32 mouse cellular contexts compared by ENCODE assay signal in genomic region chr11:6588295-6588694, GRCm38 (mm10). TPM values are rescaled to one million over a fixed set of nuclear protein-coding genes. Genes with fewer than 3 reads are reported as not detected.
DNase-seq lines count a peak whose midpoint lies in the region; ATAC-seq and TF ChIP-seq lines count a peak whose summit lies in the region.
"Had no signal": no experiment of that assay in that cellular context is flagged by ENCODE, and none has a peak within 500 bp of the region (broad histone marks: within the 10 kb centered on the region; RNA-seq: fewer than 3 reads in every experiment).

No protein-coding gene starts in this region.

- WGBS in liver, embryonic 15.5 days (ENCODE audit: insufficient replicate concordance): 83% methylated on average over 7 of the region's 7 CpGs

- no peak for ATAC-seq in liver, embryonic 15.5 days (ENCODE audit: insufficient read depth)
- ATAC-seq: CD4-positive, CD25-positive, alpha-beta regulatory T cell, adult 4 months; forebrain, embryonic 13.5 days had no signal

- no peak overlapping the region for H3K9ac ChIP-seq in liver, embryonic 15.5 days
- H3K9ac ChIP-seq: embryonic facial prominence, embryonic 13.5 days; forebrain, embryonic 13.5 days; hindbrain, embryonic 15.5 days; limb, embryonic 12.5 days; midbrain, embryonic 12.5 days; stomach, embryonic 15.5 days had no signal

- no peaks in the 10 kb centered on the region for H3K27me3 ChIP-seq in liver, embryonic 15.5 days
- H3K27me3 ChIP-seq: embryonic facial prominence, embryonic 13.5 days; forebrain, embryonic 13.5 days; hindbrain, embryonic 15.5 days; limb, embryonic 12.5 days; midbrain, embryonic 12.5 days; stomach, embryonic 15.5 days had no signal

- peaks cover 78% of the 10 kb centered on the region for H3K36me3 ChIP-seq in liver, embryonic 15.5 days (replicated peaks)

- 0 out of 2 replicates have a peak overlapping the region, but pooled peaks have one; percentile 23 for H3K27ac ChIP-seq in layer of hippocampus, adult 2 months
- H3K27ac ChIP-seq in liver, embryonic 15.5 days (replicated peaks): peak overlapping the region; percentile 88
- H3K27ac ChIP-seq: embryonic facial prominence, embryonic 13.5 days; forebrain, embryonic 13.5 days; heart, embryonic 10.5 days; hindbrain, embryonic 15.5 days; kidney, postnatal 0 days; limb, embryonic 12.5 days; midbrain, embryonic 12.5 days; stomach, embryonic 15.5 days had no signal

- no peak overlapping the region for H3K4me2 ChIP-seq in liver, embryonic 15.5 days
- H3K4me2 ChIP-seq: embryonic facial prominence, embryonic 13.5 days; forebrain, embryonic 13.5 days; hindbrain, embryonic 15.5 days; limb, embryonic 12.5 days; midbrain, embryonic 12.5 days; stomach, embryonic 15.5 days had no signal

- H3K4me3 ChIP-seq in layer of hippocampus, adult 2 months: no peak overlapping the region
- H3K4me3 ChIP-seq in liver, embryonic 15.5 days (replicated peaks): no peak overlapping the region
- H3K4me3 ChIP-seq: embryonic facial prominence, embryonic 13.5 days; erythroblast, embryonic 14.5 days; forebrain, embryonic 13.5 days; heart, embryonic 10.5 days; hindbrain, embryonic 15.5 days; limb, embryonic 12.5 days; midbrain, embryonic 12.5 days; stomach, embryonic 15.5 days had no signal

- DNase-seq in cerebellum, adult 11-12 months: peak; percentile 39
- no peak for DNase-seq in cerebellum, postnatal 36 days
- DNase-seq in layer of hippocampus, adult 2 months (ENCODE audit: low spot score in 2 of 2): no peak
- no peak for DNase-seq in layer of hippocampus, postnatal 36 days
- peak; percentile 84 for DNase-seq in A20 (ENCODE audit: low read depth, low spot score)
- no peak for DNase-seq in urinary bladder, postnatal 10 days (ENCODE audit: low spot score)
- DNase-seq in urinary bladder, postnatal 14 days (ENCODE audit: low spot score): no peak
- DNase-seq: adrenal gland, postnatal 36 days; kidney, adult 2 months; lung, adult 2 months; thymus, postnatal 25 days had no signal

- no peaks in the 10 kb centered on the region for H3K9me3 ChIP-seq in liver, embryonic 15.5 days (replicated peaks)
- H3K9me3 ChIP-seq: embryonic facial prominence, embryonic 13.5 days; forebrain, embryonic 13.5 days; heart, embryonic 10.5 days; hindbrain, embryonic 15.5 days; limb, embryonic 12.5 days; midbrain, embryonic 12.5 days; stomach, embryonic 15.5 days had no signal

- H3K4me1 ChIP-seq in liver, embryonic 15.5 days (replicated peaks): peaks cover 81% of the 10 kb centered on the region
- H3K4me1 ChIP-seq: forebrain, embryonic 13.5 days; hindbrain, embryonic 15.5 days; limb, embryonic 12.5 days; midbrain, embryonic 12.5 days; stomach, embryonic 15.5 days had no signal

- TF ChIP-seq CTCF in layer of hippocampus, adult 2 months (conservative IDR thresholded peaks at IDR 0.05): no peak

RNA-seq across cellular contexts. Expression of gene Nacad, which starts 17.6 kb away (rescaled TPM):
- total RNA-seq in layer of hippocampus, adult 2 months (2021): 10 to 100 TPM; 36.9 to 37.1 TPM
- 10 to 100 TPM; 39.0 to 48.5 TPM for total RNA-seq in layer of hippocampus, postnatal 36 days (2021)
- 5.2 and 5.3 TPM in 2 replicates for polyA plus RNA-seq in liver, embryonic 15.5 days (2015; fragmentation: Nextera tagmentation; extraction: Ambion mirVana)
- total RNA-seq: megakaryocyte, adult 5-6 weeks had no signal

RNA-seq across cellular contexts. Expression of gene Tbrg4, which starts 37.6 kb away (rescaled TPM):
- total RNA-seq in layer of hippocampus, adult 2 months (2021): 10 to 100 TPM; 42.9 to 52.9 TPM
- 10 to 100 TPM; 40.4 to 47.9 TPM for total RNA-seq in layer of hippocampus, postnatal 36 days (2021)
- 31.0 and 33.3 TPM in 2 replicates for polyA plus RNA-seq in liver, embryonic 15.5 days (2015; fragmentation: Nextera tagmentation; extraction: Ambion mirVana)

RNA-seq across cellular contexts. Expression of gene Ccm2, which starts 41.6 kb away (rescaled TPM):
- total RNA-seq in layer of hippocampus, adult 2 months (2021): 10 to 100 TPM; 50.2 to 55.8 TPM
- 10 to 100 TPM; 52.1 to 53.4 TPM for total RNA-seq in layer of hippocampus, postnatal 36 days (2021)
- 40.1 and 43.9 TPM in 2 replicates for polyA plus RNA-seq in liver, embryonic 15.5 days (2015; fragmentation: Nextera tagmentation; extraction: Ambion mirVana)

RNA-seq across cellular contexts. Expression of gene Wap, which starts 50.1 kb away (rescaled TPM):
- not detected for total RNA-seq in layer of hippocampus, adult 2 months (2021)
- total RNA-seq in layer of hippocampus, postnatal 36 days (2021): not detected
- not detected in 2 replicates for polyA plus RNA-seq in liver, embryonic 15.5 days (2015; fragmentation: Nextera tagmentation; extraction: Ambion mirVana)
- total RNA-seq: adrenal gland, adult 18-20 months; adrenal gland, postnatal 36 days; ES-E14; gastrocnemius, adult 8-10 months; hematopoietic stem cell, adult 5-6 weeks; layer of hippocampus, postnatal 14 days; megakaryocyte, adult 5-6 weeks; monocyte, adult 5-6 weeks had no signal
- polyA plus RNA-seq: CD4-positive, CD25-positive, alpha-beta regulatory T cell, adult 4 months; embryonic facial prominence, embryonic 13.5 days; erythroblast, embryonic 14.5 days; forebrain, embryonic 13.5 days; heart, embryonic 10.5 days; heart, embryonic 16.5 days; hindbrain, embryonic 15.5 days; intestine, embryonic 14.5 days; kidney, adult 2 months; kidney, postnatal 0 days; limb, embryonic 12.5 days; lung, adult 2 months; midbrain, embryonic 12.5 days; small intestine, adult 2 months; stomach, embryonic 15.5 days had no signal

Comparison
In these comparisons a context has a peak if more than half of its experiments do, and no peak if none do; other contexts are left out.
1. DNase-seq: peak in cerebellum, adult 11-12 months (single experiment) and A20 (single experiment); none in cerebellum, postnatal 36 days (0 of 2), layer of hippocampus, adult 2 months (0 of 2), layer of hippocampus, postnatal 36 days (0 of 2), urinary bladder, postnatal 10 days (single experiment) and urinary bladder, postnatal 14 days (single experiment).